Mouse (Mus musculus): ENCODE data around the gene Osbpl11. TPM values are rescaled to one million over a fixed set of nuclear protein-coding genes. Genes with fewer than 3 reads are reported as not detected.

Gene Osbpl11
- total and polyA plus RNA-seq, 2 experiments from 2014 or later: 10.8 to 25.0 TPM

DNA sequence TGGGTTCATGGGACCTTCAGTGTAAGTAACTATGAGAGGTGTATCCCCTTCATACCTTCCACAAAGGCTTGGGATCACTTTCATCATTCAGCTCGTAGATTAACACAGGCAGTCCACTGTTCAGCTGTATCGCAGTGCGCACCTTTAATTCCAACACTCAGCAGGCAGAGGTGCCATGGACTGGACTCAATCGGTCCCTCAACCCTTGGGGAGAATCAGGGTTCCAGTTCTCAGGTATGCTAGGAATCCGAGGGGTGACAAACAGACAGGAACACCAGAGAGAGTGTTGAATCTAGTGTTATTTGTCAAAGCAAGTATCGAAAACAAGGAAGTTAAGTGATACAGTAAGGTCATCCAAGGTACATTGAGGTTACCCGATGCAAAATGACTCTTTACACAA is 107.4 kb downstream of the Osbpl11 start:
- H3K9ac ChIP-seq (replicated peaks; ENCODE audit: low read length): no peak overlapping the region
- H3K9me3 ChIP-seq (ENCODE audit: low read length): no peaks in the 10 kb centered on the region
- DNase-seq (ENCODE audit: low spot score) (no peak), ATAC-seq (no peak)
- peaks cover 72% of the 10 kb centered on the region for H3K36me3 ChIP-seq (ENCODE audit: insufficient read depth, low read length)
- no peak for TF ChIP-seq CTCF (IDR thresholded peaks at IDR 0.05; ENCODE audit: low read depth)
- WGBS: 99% methylated on average over 7 of the region's 7 CpGs
- no peak overlapping the region for H3K4me2 ChIP-seq (ENCODE audit: low read depth, low read length)
- H3K27ac ChIP-seq: no peak overlapping the region
- no peak overlapping the region for H3K4me3 ChIP-seq (ENCODE audit: low read length)
- H3K27me3 ChIP-seq (ENCODE audit: insufficient read depth, low read length): no peaks in the 10 kb centered on the region
- no peaks in the 10 kb centered on the region for H3K4me1 ChIP-seq (ENCODE audit: insufficient read depth, low read length)

Other genes with a start within 250 kb of the Osbpl11 start
- 2.0 and 5.7 TPM in 2 replicates for gene Iqcg, start 128.9 kb upstream of the Osbpl11 start, total RNA-seq (2014; rRNA removed)
- gene Iqcg, start 128.9 kb upstream of the Osbpl11 start, polyA plus RNA-seq (2015; fragmentation: Nextera tagmentation; extraction: Ambion mirVana): 4.8 and 5.9 TPM in 2 replicates
- 473 and 560 TPM in 2 replicates for gene Rpl35a, start 128.6 kb upstream of the Osbpl11 start, total RNA-seq (2014; rRNA removed)
- 486 and 490 TPM in 2 replicates for gene Rpl35a, start 128.6 kb upstream of the Osbpl11 start, polyA plus RNA-seq (2015; fragmentation: Nextera tagmentation; extraction: Ambion mirVana)
- gene Lmln, start 122.5 kb upstream of the Osbpl11 start, total RNA-seq (2014; rRNA removed): 5.2 and 6.1 TPM in 2 replicates
- 2.5 and 3.1 TPM in 2 replicates for gene Lmln, start 122.5 kb upstream of the Osbpl11 start, polyA plus RNA-seq (2015; fragmentation: Nextera tagmentation; extraction: Ambion mirVana)
- 46.4 and 52.8 TPM in 2 replicates for gene Snx4, start 66.4 kb downstream of the Osbpl11 start, total RNA-seq (2014; rRNA removed)
- gene Snx4, start 66.4 kb downstream of the Osbpl11 start, polyA plus RNA-seq (2015; fragmentation: Nextera tagmentation; extraction: Ambion mirVana): 99.4 and 103 TPM in 2 replicates
- 31.4 and 33.6 TPM in 2 replicates for gene Zfp148, start 195.8 kb downstream of the Osbpl11 start, total RNA-seq (2014; rRNA removed)
- 42.1 and 44.4 TPM in 2 replicates for gene Zfp148, start 195.8 kb downstream of the Osbpl11 start, polyA plus RNA-seq (2015; fragmentation: Nextera tagmentation; extraction: Ambion mirVana)